Mouse (Mus musculus): Measurements from ENCODE around the gene Trmt112.
"Not testable (repeated sequence)": the region's sequence is repeated elsewhere in the genome, so short reads cannot be mapped to it uniquely, and the experiment has no call there.

Trmt112 gene

DNA sequence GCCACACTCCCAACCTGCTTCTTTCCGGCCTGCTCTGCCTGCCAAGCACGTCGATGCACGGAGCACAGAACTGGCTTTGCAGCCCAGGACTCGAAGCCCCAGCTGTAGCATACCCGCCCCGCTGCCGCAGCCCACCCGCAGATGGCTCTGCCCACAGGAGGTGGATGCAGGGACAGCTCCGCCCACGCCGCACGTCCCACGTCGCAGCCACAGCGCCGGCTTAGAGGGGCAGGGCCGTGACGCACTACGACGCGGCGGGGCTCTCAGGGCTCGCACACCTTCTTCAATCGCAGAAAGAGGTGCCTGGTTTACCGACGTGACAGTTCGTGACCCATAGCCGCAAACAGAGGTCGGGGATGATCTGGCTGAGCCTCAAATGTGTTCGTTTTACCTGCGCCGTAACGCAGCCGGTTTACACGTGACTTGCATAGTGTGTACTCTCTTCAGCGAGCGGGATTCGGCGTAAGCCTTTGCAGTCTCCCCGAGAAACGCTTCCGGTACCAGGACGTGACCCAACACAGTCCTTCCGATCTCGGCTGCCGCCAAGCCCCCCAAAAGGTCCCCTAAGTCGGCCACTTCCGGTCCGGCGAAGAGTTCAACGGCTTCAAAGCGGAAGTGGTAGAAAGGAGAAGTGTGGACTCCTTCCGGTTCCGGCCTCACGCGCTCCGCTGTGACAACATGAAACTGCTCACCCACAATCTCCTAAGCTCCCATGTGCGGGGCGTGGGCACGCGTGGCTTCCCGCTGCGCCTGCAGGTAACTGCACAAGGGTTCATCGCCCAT is at the start of gene Trmt112, which contains the start of gene Prdx5:
TSS of gene Trmt112 (plus strand) at position 192 of the 783 bp plus-strand sequence.
TSS of gene Prdx5 (minus strand) at position 600 of the 783 bp plus-strand sequence.
- DNase-seq = peak; percentile 98

DNA sequence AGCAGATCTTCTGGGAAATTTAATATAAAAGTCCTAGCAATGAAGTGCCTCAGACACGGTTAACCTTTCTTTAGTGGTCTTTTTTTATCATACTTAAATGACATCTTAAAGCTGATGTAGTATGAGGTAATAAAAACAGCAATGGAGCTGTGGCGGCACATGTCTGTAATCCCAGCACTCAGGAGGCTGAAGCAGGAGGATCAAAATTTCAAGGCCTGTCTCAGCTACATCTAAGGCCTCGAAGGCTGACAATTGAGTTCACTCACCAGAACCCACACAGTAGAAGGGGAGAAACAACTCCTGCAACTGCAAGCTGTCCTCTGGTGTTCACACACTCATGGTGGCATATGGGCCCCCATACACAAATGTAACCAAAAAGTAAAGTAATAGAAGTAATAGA is 49.5 kb upstream of the Trmt112 start:
- no peak for DNase-seq

DNA sequence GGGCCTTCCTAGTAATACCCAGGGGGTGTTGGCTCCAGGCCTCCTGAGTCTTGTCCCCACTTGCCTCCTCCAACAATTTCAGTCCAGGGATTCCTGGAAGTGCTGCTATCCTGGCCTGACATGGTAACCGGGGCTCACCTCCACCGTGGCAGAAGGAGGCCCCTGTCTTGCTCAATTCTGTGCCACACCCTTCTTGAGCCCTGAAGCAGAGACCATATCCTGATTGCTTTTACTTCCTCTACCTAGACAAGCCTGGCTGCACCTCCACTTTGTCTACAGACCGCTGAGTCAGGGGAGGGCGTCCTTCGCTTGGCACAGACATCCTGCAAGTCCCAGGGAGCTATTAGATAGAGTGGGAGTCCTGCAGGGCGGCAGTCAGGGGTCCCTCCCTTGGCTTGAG is 48.8 kb upstream of the Trmt112 start:
- DNase-seq = no peak

DNA sequence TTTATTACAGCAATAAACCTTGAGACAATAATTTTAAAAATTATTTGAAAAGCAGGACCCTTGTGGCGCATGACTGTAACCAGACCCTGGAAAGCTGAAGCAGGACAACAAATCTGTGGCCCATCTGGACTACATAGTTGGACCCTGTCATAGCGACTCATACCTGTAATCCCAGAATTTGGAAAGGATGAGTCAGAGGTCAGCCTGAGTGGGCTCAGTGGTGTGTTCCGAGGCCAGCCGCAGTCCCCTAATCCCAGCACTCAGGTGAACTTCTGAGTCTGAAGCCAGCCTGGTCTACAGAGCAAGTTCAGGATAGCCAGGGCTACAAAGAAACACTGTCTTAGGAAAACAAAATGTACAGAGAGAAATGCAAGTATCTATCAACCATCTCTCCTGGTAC is 48.0 kb upstream of the Trmt112 start:
- DNase-seq = no peak

DNA sequence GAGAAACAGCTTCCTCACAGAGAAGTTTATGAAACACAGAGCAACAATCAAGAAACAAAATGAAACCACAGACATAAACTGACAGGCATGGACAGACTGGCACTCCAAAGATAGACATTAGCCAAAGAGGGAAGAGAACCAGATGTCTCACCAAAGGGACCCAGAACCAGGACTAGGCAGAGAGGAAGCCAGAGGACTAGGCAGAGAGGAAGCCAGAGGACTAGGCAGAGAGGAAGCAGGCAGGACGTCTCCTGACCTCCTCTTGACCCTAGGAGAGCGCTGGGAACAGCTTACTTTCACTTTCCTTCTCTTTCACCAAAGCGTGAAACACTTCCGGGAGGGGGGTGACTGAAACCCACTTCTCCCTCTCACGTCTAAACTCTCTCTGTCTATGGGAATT is 40.1 kb upstream of the Trmt112 start:
- DNase-seq = peak; percentile 53

DNA sequence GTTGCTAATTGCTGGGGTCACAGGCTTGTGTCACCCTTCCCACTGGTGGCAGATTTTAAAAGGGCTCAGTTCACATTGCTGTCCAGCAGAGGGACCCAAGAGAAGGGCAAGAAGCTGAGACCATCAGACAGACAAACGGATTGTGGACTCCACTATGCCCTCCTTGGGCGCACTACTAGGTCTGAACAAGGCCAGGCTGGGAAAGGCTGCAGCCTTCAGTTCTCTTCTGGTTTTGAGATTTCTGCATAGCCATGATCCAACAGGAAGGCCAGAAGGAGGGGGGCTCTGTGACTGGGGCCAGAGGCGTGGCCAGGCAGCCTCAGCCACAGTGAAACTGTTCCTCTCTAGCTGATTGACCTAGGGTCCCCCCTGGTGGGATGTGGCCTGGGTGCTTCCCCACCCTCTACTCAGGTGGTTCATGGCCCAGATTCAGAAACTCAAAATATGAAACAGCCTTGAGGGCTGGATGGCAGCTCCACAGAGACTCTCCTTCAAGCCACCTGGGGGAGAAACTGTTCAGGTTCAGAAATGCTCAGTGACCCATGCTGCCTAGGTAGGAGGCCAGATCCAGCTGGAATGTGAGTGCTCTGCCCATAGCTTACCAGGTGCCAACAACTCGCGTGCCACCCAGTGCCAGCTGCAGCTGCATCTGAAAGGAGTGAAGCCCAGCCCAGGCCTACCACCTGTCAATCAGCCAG is 37.8 kb upstream of the Trmt112 start:
- DNase-seq = peak; percentile 70

GRCm38 (mm10) chr19:6872701-6873100 is 36.8 kb upstream of the Trmt112 start:
- no peak for DNase-seq

- no peak for DNase-seq
These were observed 35.2 kb upstream of the Trmt112 start for GRCm38 (mm10) chr19:6874257-6874656.

DNA sequence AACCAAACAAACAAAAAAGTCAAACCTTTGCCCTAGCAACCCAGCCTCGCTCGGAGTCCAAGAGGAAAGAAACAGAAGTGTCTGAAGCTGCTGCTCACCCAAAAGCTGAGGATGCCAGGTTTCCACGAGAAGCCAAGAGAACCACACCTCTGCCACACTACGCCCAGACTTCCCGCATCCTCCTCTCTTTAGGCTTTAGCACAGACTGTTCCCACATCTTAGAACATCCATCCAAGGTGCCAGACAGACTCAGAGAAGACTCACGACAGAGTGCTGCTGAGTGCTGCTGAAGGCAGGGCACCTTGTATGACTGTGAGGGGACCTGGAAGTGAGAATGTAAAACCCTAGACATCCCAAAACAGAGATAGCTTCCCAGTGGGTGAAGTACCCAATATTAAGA is 33.7 kb upstream of the Trmt112 start:
- DNase-seq = no peak

- DNase-seq = no peak
These were observed 32.7 kb upstream of the Trmt112 start for GRCm38 (mm10) chr19:6876799-6877198.

DNA sequence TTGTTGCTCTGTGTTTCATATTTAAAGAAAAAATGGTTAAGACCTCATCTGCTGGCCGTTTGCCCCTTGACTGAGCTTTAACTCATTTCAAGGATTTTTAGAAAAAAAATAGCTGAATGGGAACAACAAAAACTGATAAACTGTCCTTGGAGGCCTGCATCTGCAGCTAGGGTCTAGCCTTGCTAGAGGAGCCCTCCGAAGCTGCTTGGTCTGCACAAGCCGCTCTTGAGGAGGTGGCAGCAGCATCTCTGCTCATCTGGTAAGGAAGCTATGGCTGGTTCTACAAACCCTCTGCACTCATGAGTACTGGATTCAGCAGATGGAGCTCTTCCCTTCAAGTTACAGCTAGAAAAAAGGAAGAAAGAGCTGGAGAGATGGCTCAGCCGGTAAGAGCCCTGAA is 31.5 kb upstream of the Trmt112 start:
- DNase-seq = no peak

GRCm38 (mm10) chr19:6892512-6892911 is 17.0 kb upstream of the Trmt112 start:
- no peak for DNase-seq

DNA sequence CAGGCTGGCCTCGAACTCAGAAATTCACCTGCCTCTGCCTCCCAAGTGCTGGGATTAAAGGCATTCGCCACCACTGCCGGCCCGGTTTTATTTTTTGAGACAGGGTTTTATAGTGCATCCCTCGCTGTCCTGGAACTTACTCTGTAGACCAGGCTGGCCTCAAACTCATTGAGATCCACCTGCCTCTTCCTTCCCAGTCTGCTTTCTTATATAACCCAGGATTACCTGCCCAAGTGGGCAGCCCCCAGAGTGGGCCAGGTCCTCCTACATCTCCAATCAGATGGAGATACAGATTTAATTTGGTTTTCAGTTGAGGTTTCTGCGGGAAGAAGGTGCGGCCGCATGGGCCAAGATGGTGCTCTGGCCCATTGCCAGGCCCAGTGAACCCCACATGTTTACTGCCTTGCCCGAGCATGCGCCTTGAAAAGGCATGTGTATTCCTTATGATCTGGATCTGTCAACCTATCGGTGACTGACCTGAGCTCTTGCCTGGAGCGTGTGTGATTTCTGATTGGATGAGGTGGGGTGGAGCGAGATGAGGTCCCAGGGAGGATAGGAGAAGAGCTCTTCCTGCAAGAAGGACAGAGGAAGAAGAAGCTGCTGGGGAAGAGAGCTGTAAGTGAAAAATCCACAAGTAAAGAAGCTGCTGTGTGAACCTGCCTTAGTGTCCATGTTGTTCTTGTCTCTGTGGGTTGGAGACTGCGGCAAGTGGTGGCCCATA is 15.6 kb upstream of the Trmt112 start:
- DNase-seq = no peak

DNA sequence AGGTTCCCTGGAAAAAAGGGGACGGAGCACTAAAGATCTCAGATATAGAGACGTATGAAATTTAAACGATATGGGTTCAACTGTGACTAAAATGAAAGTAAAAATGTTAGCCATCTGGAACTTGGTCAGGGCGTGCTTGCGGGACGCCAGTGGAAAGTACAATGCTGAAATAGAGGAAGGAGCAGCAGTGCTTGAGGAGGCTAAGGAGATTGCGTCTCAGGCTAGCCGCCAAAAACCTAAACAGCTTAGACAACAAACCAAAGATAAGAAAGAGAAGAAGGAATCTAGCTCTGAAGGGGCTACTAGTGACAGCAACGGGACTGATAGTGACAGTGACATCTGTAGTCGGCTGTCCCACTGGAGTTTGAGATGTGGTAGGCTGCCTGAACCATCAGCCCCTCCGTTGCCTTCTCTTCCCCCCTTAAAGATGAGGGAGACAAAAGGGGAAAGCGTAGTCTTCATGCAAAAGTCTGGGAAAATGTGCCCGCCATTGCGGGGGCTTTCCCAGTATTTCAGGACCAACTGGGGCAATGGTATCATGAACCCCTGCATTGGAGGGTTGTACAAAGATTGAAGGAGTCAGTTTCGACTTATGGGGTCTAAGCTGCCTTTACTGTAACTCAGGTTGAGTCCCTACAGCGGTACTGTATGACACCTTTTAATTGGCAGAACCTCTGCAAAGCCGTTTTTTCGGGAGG is 13.7 kb upstream of the Trmt112 start:
- not testable (repeated sequence) for DNase-seq

- no peak for DNase-seq
These were observed 9.9 kb upstream of the Trmt112 start for GRCm38 (mm10) chr19:6899641-6900040.

- DNase-seq = no peak
These were observed 6.5 kb upstream of the Trmt112 start for GRCm38 (mm10) chr19:6903031-6903430.

GRCm38 (mm10) chr19:6904846-6905245 is 4.7 kb upstream of the Trmt112 start:
- DNase-seq = no peak

DNA sequence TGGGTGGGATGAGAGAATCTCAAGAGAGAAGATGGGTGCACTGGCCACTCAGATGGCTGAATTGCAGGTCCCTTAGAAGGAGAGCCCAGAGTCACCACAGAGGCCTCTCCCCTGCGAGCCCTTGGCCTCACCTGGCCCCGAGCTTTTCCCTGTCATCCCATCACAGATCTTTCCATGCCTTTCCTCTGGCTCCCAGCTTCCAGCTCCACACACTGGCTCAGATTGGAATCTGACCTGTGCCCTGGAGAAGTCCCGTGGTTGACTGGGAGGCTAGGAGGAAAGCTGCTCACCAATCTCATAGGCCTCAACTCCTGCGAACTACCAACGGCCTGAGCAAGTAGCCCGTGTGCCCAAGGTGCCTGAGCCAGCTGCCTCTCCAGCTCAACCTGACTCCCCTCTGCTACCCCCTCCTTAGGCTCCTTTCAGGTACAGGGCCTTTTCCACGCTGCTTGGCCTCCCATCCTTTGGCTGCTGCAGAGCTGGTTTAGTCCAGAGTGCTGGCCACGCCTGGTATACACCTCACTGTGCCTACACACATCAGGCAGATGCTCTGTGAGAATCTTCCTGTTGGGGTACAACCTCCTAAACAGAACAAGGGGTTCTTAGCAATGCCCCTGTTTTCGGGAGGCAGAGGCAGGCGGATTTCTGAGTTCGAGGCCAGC is 3.9 kb upstream of the Trmt112 start:
- no peak for DNase-seq

DNA sequence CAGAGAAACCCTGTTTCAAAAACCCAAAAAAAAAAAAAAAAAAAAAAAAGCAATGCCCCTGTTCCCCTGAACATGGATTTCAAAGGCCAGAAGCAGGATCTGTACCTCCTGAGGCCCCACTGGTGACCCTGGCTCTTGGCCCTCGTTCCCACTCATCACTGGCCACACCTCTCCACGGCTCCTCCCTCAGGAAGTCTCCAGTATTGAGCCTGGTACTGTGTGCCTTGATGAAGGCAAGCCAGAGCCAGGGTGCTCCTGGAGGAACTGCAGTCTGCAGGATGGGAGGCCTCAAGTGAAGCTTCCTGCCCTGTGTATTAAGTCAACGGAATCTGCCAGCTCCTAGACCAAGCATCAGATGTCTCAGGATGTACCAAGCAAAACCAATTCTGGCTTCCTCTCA is 3.3 kb upstream of the Trmt112 start:
- no peak for DNase-seq

GRCm38 (mm10) chr19:6907094-6907493 is 2.4 kb upstream of the Trmt112 start:
- no peak for DNase-seq

- no peak for DNase-seq
These were observed 1.5 kb upstream of the Trmt112 start for GRCm38 (mm10) chr19:6907811-6908540.

GRCm38 (mm10) chr19:6909021-6909420 is 477 bp upstream of the Trmt112 start:
- no peak for DNase-seq
